Mouse (Mus musculus): ENCODE results near the gene Hrct1. TPM values are rescaled to one million over a fixed set of nuclear protein-coding genes. Genes with fewer than 3 reads are reported as not detected.

Gene Hrct1
- polyA plus RNA-seq, 1 experiment from 2014 or later, result not detected

DNA sequence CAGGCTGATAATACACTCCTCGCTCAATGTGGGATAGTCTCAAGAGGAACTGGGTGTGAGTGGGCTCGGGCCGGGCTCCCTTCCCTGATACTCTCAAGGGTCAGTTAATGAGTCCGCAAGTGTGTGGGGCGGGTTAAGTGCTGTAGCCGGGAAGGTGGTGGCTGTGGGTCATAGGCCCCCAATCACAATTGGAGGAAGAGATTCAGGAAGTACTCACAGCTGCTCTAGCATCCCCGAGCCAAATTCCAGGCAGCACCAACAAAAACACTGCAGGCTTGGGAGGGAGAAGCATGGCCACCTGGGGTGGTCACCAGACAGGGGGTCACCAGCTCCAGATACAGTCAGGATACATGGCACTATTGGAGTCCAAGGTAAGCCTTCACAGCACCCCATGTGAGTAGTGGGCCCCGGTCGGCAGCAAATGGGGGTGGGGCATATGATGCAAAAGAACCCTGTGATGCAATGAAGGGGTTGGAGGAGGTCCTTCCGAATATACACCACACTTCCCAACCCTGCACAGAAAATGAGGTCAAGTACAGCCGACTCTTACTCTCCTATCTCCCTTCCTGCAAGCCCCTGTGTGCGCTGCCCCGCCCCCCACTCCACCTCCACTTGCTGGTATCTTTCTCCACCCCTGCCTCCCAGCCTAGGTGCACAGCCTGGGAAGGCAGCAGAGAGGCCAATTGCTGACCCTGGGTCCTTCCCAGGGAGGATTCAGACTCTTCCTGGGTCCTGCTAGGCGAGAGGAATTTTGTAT, 3.0 kb downstream of the Hrct1 start, which contains the start of gene Spaar:
Gene Spaar, plus strand, starts transcription at position 241 of the 757 bp plus-strand sequence.
- no peaks in the 10 kb centered on the region for H3K9me3 ChIP-seq
- 74% methylated on average over 14 of the region's 14 CpGs for WGBS

DNA sequence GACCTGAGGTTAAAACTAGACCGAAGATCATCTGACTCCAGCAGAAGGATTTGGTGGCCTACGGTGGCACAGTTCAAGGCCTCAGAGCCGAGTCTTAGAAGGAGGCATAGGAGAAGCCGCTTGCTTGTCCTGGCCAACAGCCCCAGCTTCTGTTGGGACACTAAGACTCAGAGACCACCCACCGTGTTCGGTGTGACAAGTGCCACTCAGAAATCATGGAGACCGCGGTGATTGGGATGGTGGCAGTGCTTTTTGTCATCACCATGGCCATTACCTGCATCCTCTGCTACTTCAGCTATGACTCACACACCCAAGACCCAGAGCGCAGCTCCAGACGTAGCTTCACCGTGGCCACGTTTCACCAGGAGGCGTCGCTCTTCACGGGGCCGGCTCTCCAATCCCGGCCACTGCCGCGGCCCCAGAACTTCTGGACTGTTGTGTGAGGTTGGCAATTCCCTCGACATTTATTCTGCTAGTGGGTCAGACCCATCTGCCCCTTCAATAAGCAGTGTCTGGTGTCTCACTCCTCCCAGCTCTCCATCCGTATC, 3.8 kb downstream of the Hrct1 start:
- H3K27ac ChIP-seq, result no peak overlapping the region
- WGBS, result 74% methylated on average over 21 of the region's 21 CpGs
- H3K4me3 ChIP-seq (replicated peaks), result no peak overlapping the region
- no peak for ATAC-seq (ENCODE audit: low FRiP score)
- no peak overlapping the region for H3K4me2 ChIP-seq
- H3K9ac ChIP-seq, result no peak overlapping the region
- H3K9me3 ChIP-seq, result no peaks in the 10 kb centered on the region
- H3K27me3 ChIP-seq, result 0 out of 2 replicates have a peak, but pooled peaks cover 3% of the 10 kb centered on the region
- 0 out of 2 replicates have a peak, but pooled peaks cover 3% of the 10 kb centered on the region for H3K4me1 ChIP-seq
- H3K36me3 ChIP-seq (replicated peaks), result no peaks in the 10 kb centered on the region

More for the DNA sequence above, 3.0 kb downstream of the Hrct1 start, which contains the start of gene Spaar:
- no peak within 1 kb of the TSS for H3K9ac ChIP-seq
- no peak within 1 kb of the TSS for H3K4me2 ChIP-seq
- no peak within 1 kb of the TSS for H3K27ac ChIP-seq
- no peak for ATAC-seq (ENCODE audit: low FRiP score)
- 0 out of 2 replicates have a peak, but pooled peaks cover 3% of the 10 kb centered on the region for H3K27me3 ChIP-seq
- H3K36me3 ChIP-seq (replicated peaks), result no peaks in the 10 kb centered on the region
- no peak within 1 kb of the TSS for H3K4me3 ChIP-seq (replicated peaks)
- 0 out of 2 replicates have a peak, but pooled peaks cover 3% of the 10 kb centered on the region for H3K4me1 ChIP-seq

DNA sequence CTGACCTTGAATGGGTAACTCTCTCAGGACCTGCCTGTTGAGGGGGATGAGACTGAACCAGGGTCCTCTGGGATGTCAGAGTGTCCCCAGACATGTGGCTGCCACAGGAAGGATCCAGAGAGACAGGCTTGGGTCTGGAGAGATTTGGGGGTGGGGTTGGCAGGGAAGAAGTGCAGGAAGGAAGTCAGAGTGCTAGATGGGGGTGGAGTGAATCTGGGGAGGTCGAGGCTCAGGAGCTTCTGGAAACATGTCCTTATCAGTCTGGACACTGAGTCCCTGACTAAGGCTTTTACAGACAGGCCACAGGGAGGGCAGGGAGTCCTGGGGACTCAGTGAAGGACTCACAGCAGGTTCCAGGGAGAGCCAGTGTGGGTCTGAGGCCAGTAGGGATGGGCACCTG, 5.2 kb downstream of the Hrct1 start:
- no peaks in the 10 kb centered on the region for H3K36me3 ChIP-seq (replicated peaks)
- no peak overlapping the region for H3K4me3 ChIP-seq (replicated peaks)
- no peaks in the 10 kb centered on the region for H3K9me3 ChIP-seq
- H3K27me3 ChIP-seq, result 0 out of 2 replicates have a peak, but pooled peaks cover 3% of the 10 kb centered on the region
- no peak overlapping the region for H3K27ac ChIP-seq
- 24% methylated on average over 1 of the region's 1 CpGs for WGBS
- no peak overlapping the region for H3K4me2 ChIP-seq
- H3K9ac ChIP-seq, result no peak overlapping the region
- ATAC-seq (ENCODE audit: low FRiP score), result no peak
- H3K4me1 ChIP-seq, result 0 out of 2 replicates have a peak, but pooled peaks cover 3% of the 10 kb centered on the region

- H3K4me3 ChIP-seq (replicated peaks), result no peak overlapping the region
- no peak overlapping the region for H3K27ac ChIP-seq
- no peaks in the 10 kb centered on the region for H3K36me3 ChIP-seq (replicated peaks)
- no peak overlapping the region for H3K4me2 ChIP-seq
- H3K9ac ChIP-seq, result no peak overlapping the region
- ATAC-seq (ENCODE audit: low FRiP score), result no peak
- 85% methylated on average over 5 of the region's 5 CpGs for WGBS
- H3K27me3 ChIP-seq, result 0 out of 2 replicates have a peak, but pooled peaks cover 3% of the 10 kb centered on the region
- no peaks in the 10 kb centered on the region for H3K9me3 ChIP-seq
- 0 out of 2 replicates have a peak, but pooled peaks cover 3% of the 10 kb centered on the region for H3K4me1 ChIP-seq
Observed at GRCm38 (mm10) chr4:43733186-43733585, 6.2 kb downstream of the Hrct1 start.

DNA sequence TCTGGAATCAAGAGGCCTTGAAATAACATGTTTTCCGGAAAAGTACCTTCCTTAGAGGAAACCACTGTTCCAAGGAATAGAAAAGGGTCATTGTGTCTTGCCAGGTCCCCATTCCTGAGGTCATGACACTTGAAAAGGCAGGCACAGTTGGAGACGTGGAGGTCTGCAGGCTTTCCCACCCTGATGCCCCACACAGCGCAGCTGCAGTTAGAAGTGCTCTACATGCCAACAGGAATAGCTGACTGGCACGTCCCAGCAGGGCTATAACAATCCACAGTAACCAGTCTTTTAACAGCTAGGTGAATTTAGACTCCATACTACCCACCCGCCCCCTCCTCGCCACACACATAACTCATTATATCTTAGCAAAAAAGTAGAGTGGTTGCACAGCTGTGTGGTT, 10.2 kb downstream of the Hrct1 start:
- Histone ChIP-seq H3K4me2 (no peak overlapping the region), H3K4me1 (no peaks in the 10 kb centered on the region), H3K27ac (no peak overlapping the region), H3K36me3 (replicated peaks) (no peaks in the 10 kb centered on the region), H3K27me3 (no peaks in the 10 kb centered on the region), H3K9me3 (no peaks in the 10 kb centered on the region), H3K4me3 (replicated peaks) (no peak overlapping the region), H3K9ac (no peak overlapping the region)
- WGBS, result 61% methylated on average over 6 of the region's 6 CpGs
- no peak for ATAC-seq (ENCODE audit: low FRiP score)

DNA sequence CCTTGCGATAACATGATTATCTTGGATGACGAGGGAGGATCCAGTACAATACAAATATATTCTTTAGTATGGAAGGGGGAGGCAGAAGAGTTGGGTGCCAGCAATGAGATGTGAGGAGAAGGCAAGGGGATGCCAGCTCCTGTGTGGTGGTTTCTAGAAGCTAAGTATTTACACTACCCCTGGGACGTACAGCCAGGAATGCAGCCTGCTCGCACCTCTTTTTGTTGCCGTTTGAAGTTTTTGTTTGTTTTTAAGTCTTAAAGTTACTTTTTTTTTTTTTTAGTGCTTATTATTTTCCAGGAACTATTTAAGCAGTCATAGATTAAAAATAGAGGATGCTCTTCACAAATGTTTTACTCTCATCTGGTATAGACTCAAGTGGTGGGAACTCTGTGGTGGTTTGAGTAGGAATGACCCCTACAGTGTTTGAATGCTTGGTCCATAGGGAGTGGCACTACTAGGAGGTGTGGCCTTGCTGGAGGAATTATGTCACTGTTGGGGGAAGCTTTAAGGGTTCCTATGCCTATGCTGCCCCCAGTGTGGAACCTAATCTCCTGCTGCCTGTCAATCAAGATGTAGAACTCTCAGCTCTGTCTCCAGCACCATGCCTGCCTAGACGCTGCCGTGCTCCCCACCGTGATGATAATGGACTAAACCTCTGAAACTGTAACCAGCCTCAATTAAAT, 12.1 kb downstream of the Hrct1 start:
- no peak overlapping the region for H3K4me3 ChIP-seq (replicated peaks)
- no peak for ATAC-seq (ENCODE audit: low FRiP score)
- H3K27ac ChIP-seq, result no peak overlapping the region
- no peaks in the 10 kb centered on the region for H3K36me3 ChIP-seq (replicated peaks)
- WGBS, result 80% methylated on average over 8 of the region's 8 CpGs
- H3K4me1 ChIP-seq, result no peaks in the 10 kb centered on the region
- H3K9me3 ChIP-seq, result no peaks in the 10 kb centered on the region
- no peaks in the 10 kb centered on the region for H3K27me3 ChIP-seq
- H3K9ac ChIP-seq, result no peak overlapping the region
- no peak overlapping the region for H3K4me2 ChIP-seq

- 79% methylated on average over 5 of the region's 5 CpGs for WGBS
- no peak overlapping the region for H3K27ac ChIP-seq
- no peaks in the 10 kb centered on the region for H3K9me3 ChIP-seq
- no peaks in the 10 kb centered on the region for H3K27me3 ChIP-seq
- H3K4me3 ChIP-seq (replicated peaks), result no peak overlapping the region
- H3K36me3 ChIP-seq (replicated peaks), result no peaks in the 10 kb centered on the region
- H3K4me1 ChIP-seq, result no peaks in the 10 kb centered on the region
- H3K9ac ChIP-seq, result no peak overlapping the region
- no peak for ATAC-seq (ENCODE audit: low FRiP score)
- H3K4me2 ChIP-seq, result no peak overlapping the region
Observed at GRCm38 (mm10) chr4:43741526-43741925, 14.5 kb downstream of the Hrct1 start.

DNA sequence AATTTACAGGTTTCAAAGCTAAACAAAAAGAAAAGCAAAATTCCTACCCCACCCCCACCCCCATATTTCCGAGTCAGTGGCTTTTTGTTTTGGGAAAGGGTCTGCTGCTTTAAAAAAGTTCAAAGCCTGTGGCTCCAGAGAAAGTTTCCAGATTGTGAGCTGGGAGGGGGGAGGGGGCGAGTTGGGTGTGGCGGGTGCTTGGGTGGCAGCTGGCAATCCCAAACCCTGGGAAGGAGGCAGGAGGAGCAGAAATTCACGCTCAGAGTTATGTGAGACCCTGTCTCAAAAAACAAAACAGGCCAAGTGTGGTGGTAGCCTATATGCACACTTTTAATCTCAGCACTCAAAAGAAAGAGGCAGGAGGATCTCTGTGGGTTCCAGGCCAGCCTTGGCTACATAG, 15.6 kb downstream of the Hrct1 start:
- no peaks in the 10 kb centered on the region for H3K9me3 ChIP-seq
- WGBS, result 47% methylated on average over 4 of the region's 4 CpGs
- no peaks in the 10 kb centered on the region for H3K36me3 ChIP-seq (replicated peaks)
- no peaks in the 10 kb centered on the region for H3K4me1 ChIP-seq
- ATAC-seq (ENCODE audit: low FRiP score), result no peak
- no peak overlapping the region for H3K27ac ChIP-seq
- no peak overlapping the region for H3K4me3 ChIP-seq (replicated peaks)
- H3K27me3 ChIP-seq, result no peaks in the 10 kb centered on the region
- no peak overlapping the region for H3K9ac ChIP-seq
- H3K4me2 ChIP-seq, result no peak overlapping the region

- Histone ChIP-seq H3K9ac (no peak overlapping the region), H3K9me3 (no peaks in the 10 kb centered on the region), H3K36me3 (replicated peaks) (no peaks in the 10 kb centered on the region), H3K4me2 (no peak overlapping the region), H3K4me3 (replicated peaks) (no peak overlapping the region), H3K4me1 (no peaks in the 10 kb centered on the region), H3K27ac (no peak overlapping the region), H3K27me3 (no peaks in the 10 kb centered on the region)
- WGBS, result 59% methylated on average over 1 of the region's 1 CpGs
- no peak for ATAC-seq (ENCODE audit: low FRiP score)
Observed at GRCm38 (mm10) chr4:43743099-43743498, 16.1 kb downstream of the Hrct1 start.

GRCm38 (mm10) chr4:43745187-43745586, 18.2 kb downstream of the Hrct1 start:
- no peak for ATAC-seq (ENCODE audit: low FRiP score)
- Histone ChIP-seq H3K9me3 (no peaks in the 10 kb centered on the region), H3K36me3 (replicated peaks) (no peaks in the 10 kb centered on the region), H3K27ac (no peak overlapping the region), H3K4me2 (no peak overlapping the region), H3K4me3 (replicated peaks) (no peak overlapping the region), H3K4me1 (no peaks in the 10 kb centered on the region), H3K27me3 (no peaks in the 10 kb centered on the region), H3K9ac (no peak overlapping the region)
- WGBS, result 18% methylated on average over 6 of the region's 6 CpGs

DNA sequence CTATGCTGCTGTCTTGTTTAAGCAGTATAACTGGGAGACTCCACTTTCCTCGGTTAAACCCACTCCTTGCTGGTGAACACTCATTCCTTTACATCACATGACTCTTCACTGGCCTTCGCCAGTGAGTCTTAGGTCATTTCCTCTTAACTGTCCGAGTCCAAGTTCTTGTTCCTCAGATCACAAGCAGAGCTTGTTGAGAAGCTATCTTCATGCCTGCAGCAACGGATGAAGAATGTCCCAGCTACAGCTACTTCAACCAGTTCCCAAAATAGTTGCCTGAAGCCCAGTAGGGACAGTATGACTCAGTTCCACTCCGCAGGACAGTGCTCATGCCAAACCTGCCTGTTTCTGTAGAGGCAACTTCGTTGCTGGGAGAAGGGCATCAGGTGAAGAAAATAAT, 30.2 kb downstream of the Hrct1 start:
- no peak for ATAC-seq (ENCODE audit: low FRiP score)
- no peak overlapping the region for H3K9ac ChIP-seq
- H3K9me3 ChIP-seq, result no peaks in the 10 kb centered on the region
- no peak overlapping the region for H3K27ac ChIP-seq
- 83% methylated on average over 6 of the region's 6 CpGs for WGBS
- no peaks in the 10 kb centered on the region for H3K4me1 ChIP-seq
- H3K27me3 ChIP-seq, result no peaks in the 10 kb centered on the region
- H3K4me2 ChIP-seq, result no peak overlapping the region
- H3K4me3 ChIP-seq (replicated peaks), result no peak overlapping the region
- H3K36me3 ChIP-seq (replicated peaks), result no peaks in the 10 kb centered on the region

DNA sequence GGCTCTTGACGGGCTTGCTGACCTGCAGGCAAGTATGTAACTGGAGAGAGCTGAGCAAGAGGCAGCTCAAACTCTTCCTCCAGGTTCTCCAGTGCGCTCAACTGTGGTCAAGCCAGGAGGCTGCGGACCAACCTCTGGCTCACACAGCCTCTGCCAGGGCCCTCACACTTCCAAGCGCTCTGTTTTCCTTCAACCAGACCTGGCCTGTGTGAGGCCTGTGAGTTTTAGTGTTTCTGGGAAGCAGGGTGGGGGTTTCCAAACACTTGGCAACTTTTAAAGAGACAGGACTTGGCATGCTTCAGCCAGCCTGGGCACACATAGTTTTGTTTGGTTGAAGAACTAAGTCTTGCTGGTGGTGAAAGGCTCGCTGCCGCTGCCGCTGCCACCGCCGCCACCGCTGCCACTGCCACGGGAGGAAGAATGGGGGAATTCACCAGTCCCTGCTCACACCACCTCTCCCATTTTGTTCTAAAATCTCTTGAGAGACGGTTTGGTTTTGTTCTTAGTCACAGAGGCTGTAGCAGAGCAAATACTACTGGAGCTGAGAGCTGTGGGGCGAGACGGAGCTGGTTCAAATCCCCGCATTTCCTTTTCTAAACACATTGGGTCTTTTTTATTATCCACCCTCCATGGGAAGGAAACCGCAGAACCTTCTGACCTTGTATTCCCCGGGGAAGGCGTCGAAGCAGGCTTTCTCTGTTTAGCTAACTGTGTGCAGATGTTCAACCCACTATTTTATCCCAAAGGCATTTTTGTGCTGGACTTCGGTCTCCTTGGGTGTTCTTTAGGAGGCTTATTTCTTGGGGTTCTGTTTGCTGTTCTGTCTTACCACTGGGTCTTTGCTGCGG, 32.8 kb downstream of the Hrct1 start:
- 83% methylated on average over 21 of the region's 21 CpGs for WGBS
- no peaks in the 10 kb centered on the region for H3K9me3 ChIP-seq
- H3K36me3 ChIP-seq (replicated peaks), result no peaks in the 10 kb centered on the region
- no peak overlapping the region for H3K4me3 ChIP-seq (replicated peaks)
- H3K9ac ChIP-seq, result no peak overlapping the region
- ATAC-seq (ENCODE audit: low FRiP score), result no peak
- no peaks in the 10 kb centered on the region for H3K4me1 ChIP-seq
- H3K4me2 ChIP-seq, result no peak overlapping the region
- no peak overlapping the region for H3K27ac ChIP-seq
- no peaks in the 10 kb centered on the region for H3K27me3 ChIP-seq

Measured in forebrain, embryonic 12.5 days (tissue).